Mouse (Mus musculus) heart, postnatal 0 days (tissue): Measurements from ENCODE around the gene Urah.

ENCODE experiments used
- CTCF ChIP-seq: IDR thresholded peaks from 2 replicates; pipeline ENCODE4 v1.5.1; 2016; ENCODE audit warnings: antibody characterized with exemption, control low read depth, low read depth
- EP300 ChIP-seq: IDR thresholded peaks from 2 replicates; pipeline ENCODE4 v1.6.1; 2016; ENCODE audit warnings: antibody characterized with exemption, low read depth

DNA sequence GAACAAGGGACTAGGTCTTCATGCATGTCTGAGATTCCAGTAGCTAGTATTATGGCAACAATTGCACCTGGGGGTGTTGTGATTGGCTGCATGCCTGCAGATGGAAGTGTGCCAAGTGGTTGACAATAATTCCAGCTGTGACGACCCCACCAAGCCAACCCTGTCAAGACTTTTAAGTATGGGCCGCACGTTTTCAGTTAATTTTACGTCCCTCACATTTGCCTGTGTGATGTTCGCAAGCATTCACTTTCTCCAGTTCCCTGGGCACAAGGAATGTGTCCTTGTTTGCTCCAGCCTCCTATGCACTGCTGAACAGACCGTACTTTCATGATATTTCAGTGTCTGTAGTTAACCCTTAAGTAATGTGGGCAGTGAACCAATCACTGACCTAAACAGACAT lies 32.2 kb upstream of the Urah start:
- TF ChIP-seq CTCF (no peak), EP300 (no peak)
